Mouse (Mus musculus) effector memory CD4-positive, alpha-beta T cell, adult 5 months (primary cell): ENCODE measurements around the gene Nsun5. TPM values are rescaled to one million over a fixed set of nuclear protein-coding genes. Genes with fewer than 3 reads are reported as not detected.

ENCODE experiments used
- polyA plus RNA-seq: library from polyadenylated mRNA; unstranded; fragments of 100-300 nt; shearing (Covaris generic); gene quantifications from one replicate; pipeline ENCODE4 v1.2.1, GENCODE M21; 2017

The Nsun5 gene
- polyA plus RNA-seq: 28.4 TPM

DNA sequence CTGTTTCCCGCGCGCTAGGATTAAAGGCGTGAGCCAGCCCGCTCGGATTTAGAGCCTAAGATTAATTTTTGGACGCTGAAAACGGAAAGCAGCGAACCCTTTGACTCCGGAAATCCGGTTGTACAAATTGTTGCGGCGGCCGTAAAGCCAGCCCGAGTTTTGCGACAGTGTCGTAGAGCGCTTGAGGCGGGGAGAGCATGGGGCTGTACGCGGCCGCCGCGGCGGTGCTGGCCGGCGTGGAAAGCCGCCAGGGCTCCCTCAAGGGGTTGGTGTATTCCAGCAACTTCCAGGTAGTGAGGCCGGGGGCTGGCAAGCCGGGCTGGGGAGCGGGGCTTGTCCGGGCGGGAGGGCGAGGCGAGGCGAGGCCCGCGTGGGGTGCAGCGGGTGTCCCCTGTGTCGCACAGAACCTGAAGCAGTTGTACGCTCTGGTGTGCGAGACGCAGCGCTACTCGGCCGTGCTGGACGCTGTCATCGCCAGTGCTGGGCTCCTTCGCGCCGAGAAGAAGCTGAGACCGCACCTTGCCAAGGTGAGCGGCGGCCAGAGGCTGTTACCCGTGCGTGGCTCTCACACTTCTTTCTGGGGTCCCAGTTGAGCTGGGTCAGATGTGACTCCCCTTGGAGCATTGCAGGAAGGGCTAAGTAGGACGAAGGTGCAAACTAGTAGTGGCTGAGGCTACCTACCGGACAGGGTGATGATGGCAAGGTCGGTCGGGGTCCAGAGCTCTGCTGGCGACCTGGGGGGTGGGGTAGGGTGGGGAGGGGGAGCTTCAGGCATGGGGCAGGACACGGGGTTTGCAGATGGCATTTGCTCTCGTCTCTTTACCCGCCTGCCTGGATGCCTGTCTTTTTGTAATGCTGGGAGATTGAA is at the start of gene Nsun5:
Gene Nsun5, plus strand, starts transcription at position 167 of the 868 bp plus-strand sequence.

DNA sequence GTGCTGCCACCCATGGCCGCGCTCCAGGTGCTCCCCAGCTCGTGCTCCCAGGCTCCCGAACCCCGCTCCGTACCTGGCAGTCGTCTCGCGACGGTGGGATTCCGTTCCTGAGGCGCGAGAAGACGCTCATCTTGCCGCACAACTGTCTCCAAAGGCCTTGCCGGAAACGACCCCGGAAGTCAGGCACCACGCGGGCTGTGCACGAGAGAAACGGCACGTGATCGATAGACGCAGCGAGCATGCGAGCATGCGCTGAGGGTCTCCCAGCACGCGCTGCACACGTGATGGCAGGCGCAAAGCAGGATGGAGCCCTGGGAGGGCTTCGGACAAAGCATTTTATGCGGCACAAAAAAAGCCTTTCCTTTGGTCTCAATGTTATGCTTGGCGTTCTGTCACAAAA is 19.9 kb upstream of the Nsun5 start, which contains the start of gene Fkbp6:
Gene Fkbp6, minus strand, starts transcription at position 183 of the 400 bp plus-strand sequence.

DNA sequence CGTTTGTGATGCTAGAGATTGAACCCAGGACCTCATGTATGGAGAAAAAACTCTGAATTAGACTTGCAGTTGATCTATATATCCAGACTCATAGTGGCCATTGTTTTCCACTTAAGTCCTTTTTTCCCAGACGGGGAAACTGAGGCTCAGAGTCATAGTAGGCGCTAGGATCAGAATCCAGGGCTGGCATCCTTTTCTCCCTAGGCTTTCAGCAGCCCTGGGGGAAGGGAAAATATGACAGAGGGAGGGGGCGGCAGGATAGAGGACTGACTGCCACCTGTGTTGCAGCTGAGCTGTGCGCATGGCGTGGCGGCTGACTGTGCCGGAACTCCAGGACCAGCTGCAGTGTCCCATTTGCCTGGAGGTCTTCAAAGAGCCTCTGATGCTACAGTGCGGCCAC is 16.8 kb upstream of the Nsun5 start, which contains the start of gene Trim50:
Gene Trim50, plus strand, starts transcription at position 301 of the 400 bp plus-strand sequence.

DNA sequence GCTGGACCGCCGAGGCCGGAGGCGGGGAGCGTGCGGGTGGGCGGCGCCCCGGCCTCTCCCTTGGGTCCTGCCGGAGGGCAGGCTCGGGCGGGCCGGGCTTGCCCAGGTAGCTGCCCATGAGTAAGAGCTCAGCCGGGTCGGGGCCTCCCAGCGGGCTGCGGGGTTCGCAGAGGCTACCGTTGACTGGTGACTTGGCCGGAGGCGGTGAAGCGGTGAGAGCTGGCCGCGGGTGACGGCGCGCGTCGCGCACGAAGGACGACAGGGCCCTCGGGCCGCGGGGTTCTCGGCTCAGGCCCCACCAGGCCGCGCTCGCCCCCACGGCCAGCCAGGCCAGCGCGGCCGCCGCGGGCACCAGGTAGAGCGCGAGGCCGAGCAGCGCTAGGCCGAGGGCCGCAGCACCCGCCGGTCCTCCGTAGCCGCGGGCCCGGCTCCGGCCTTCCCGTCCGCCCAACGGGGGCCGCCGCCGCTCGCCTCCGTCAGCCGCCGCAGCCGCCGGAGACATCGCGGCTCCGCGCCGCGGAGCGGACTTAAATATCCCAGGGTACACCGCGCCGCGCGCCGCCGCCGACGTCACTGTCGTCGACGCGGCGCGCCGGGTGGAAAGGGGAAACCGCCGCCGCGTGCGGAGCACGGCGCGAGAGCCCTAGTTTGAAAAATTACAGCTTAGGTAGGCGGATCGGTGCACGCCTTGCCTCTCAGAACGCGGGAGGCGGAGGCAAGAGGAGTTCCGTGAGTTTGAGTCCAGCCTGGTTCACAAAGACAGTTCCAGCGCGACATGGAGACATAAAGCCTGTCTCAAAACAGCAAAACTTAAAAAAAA is 24.5 kb downstream of the Nsun5 start, which contains the start of gene Pom121:
Gene Pom121, minus strand, starts transcription at position 543 of the 820 bp plus-strand sequence.

Other genes starting within 250 kb of the Nsun5 start
- 19.3 TPM for gene Tbl2, start 220.3 kb upstream of the Nsun5 start, polyA plus RNA-seq
- 121 TPM for gene Bcl7b, start 201.7 kb upstream of the Nsun5 start, polyA plus RNA-seq
- gene Baz1b, start 182.7 kb upstream of the Nsun5 start, polyA plus RNA-seq: 44.1 TPM
- gene Fzd9, start 118.7 kb upstream of the Nsun5 start, polyA plus RNA-seq: not detected
- gene Fkbp6, start 19.9 kb upstream of the Nsun5 start, polyA plus RNA-seq: not detected
- not detected for gene Trim50, start 16.7 kb upstream of the Nsun5 start, polyA plus RNA-seq
- 41.4 TPM for gene Pom121, start 24.6 kb downstream of the Nsun5 start, polyA plus RNA-seq
- gene Hip1, start 175.2 kb downstream of the Nsun5 start, polyA plus RNA-seq: 7.9 TPM
- not detected for gene Ccl26, start 193.6 kb downstream of the Nsun5 start, polyA plus RNA-seq
- not detected for gene Ccl24, start 203.1 kb downstream of the Nsun5 start, polyA plus RNA-seq